Mouse (Mus musculus) liver, embryonic 12.5 days (tissue): ENCODE results near the gene Pwwp2a. TPM values are rescaled to one million over a fixed set of nuclear protein-coding genes. Genes with fewer than 3 reads are reported as not detected.

Experiments
- ATAC-seq: fragments of 200-750 bp; cut with Nextera tagmentation; 2 replicates; pipeline ENCODE4 v1.8.0; 2017; ENCODE audit warnings: moderate number of reproducible peaks, mild to moderate bottlenecking, moderate library complexity
- H3K27ac ChIP-seq: fragments of 300-500 bp; sonication (generic); 2 replicates; pipeline ENCODE4 v1.5.1; 2016; ENCODE audit warnings: mild to moderate bottlenecking
- H3K27me3 ChIP-seq: fragments of 300-500 bp; sonication (generic); replicated peaks from 2 replicates; pipeline ENCODE4 v1.6.1; 2016; ENCODE audit warnings: mild to moderate bottlenecking, moderate library complexity
- H3K36me3 ChIP-seq: fragments of 300-500 bp; sonication (generic); 2 replicates; pipeline ENCODE4 v1.6.1; 2016; ENCODE audit warnings: mild to moderate bottlenecking, moderate library complexity
- H3K4me1 ChIP-seq: fragments of 300-500 bp; sonication (generic); 2 replicates; pipeline ENCODE4 v1.6.1; 2016
- H3K4me2 ChIP-seq: fragments of 300-500 bp; sonication (generic); 2 replicates; pipeline ENCODE4 v1.6.1; 2016; ENCODE audit warnings: mild to moderate bottlenecking, moderate library complexity
- H3K4me3 ChIP-seq: fragments of 300-500 bp; sonication (generic); 2 replicates; pipeline ENCODE4 v1.5.1; 2016; ENCODE audit warnings: mild to moderate bottlenecking, moderate library complexity
- H3K9ac ChIP-seq: fragments of 300-500 bp; sonication (generic); 2 replicates; pipeline ENCODE4 v1.6.1; 2016; ENCODE audit warnings: mild to moderate bottlenecking, moderate library complexity
- H3K9me3 ChIP-seq: fragments of 300-500 bp; sonication (generic); replicated peaks from 2 replicates; pipeline ENCODE4 v1.6.1; 2016; ENCODE audit warnings: mild to moderate bottlenecking, moderate library complexity
- WGBS: fragments of 180-500 bp; shearing (Covaris S2); methylation state at CpG from one replicate; pipeline ENCODE4 v1.1.7; 2016; ENCODE audit not compliant: insufficient replicate concordance; 5-methylcytosine and 5-hydroxymethylcytosine counted together
- polyA plus RNA-seq: library from polyadenylated mRNA; unstranded; fragments of >200 nt; fragmentation: Nextera tagmentation; extraction: Ambion mirVana; gene quantifications from 2 replicates; pipeline ENCODE4 v1.2.1, GENCODE M21; 2016

Pwwp2a gene
- polyA plus RNA-seq, result 24.9 and 26.4 TPM in 2 replicates

GRCm38 (mm10) chr11:43681472-43682414, at the start of gene Pwwp2a:
Gene Pwwp2a (plus strand): TSS chr11:43681998.
- ATAC-seq, result peak; percentile 97
- H3K4me1 ChIP-seq, result peaks cover 34% of the 10 kb centered on the region
- H3K4me3 ChIP-seq, result peak within 1 kb of the TSS; percentile 97
- peak within 1 kb of the TSS; percentile 95 for H3K4me2 ChIP-seq
- H3K9ac ChIP-seq, result peak within 1 kb of the TSS; percentile 98
- H3K27ac ChIP-seq, result peak within 1 kb of the TSS; percentile 91
- H3K27me3 ChIP-seq, result no peaks in the 10 kb centered on the region
- WGBS, result under 1% methylated on average over 50 of the region's 87 CpGs
- H3K9me3 ChIP-seq, result no peaks in the 10 kb centered on the region
- H3K36me3 ChIP-seq, result peaks cover 27% of the 10 kb centered on the region

- Histone ChIP-seq H3K9ac (no peak overlapping the region), H3K4me2 (no peak overlapping the region), H3K4me3 (no peak overlapping the region), H3K4me1 (peaks cover 35% of the 10 kb centered on the region), H3K36me3 (no peaks in the 10 kb centered on the region), H3K9me3 (no peaks in the 10 kb centered on the region), H3K27me3 (no peaks in the 10 kb centered on the region), H3K27ac (0 out of 2 replicates have a peak overlapping the region, but pooled peaks have one; percentile 30)
- WGBS, result 9% methylated on average over 4 of the region's 4 CpGs
- 0 out of 2 replicates have a peak, but pooled peaks have one; percentile 25 for ATAC-seq
Measured at GRCm38 (mm10) chr11:43632566-43632965, 49.2 kb upstream of the Pwwp2a start.

- 55% methylated on average over 6 of the region's 6 CpGs for WGBS
- no peaks in the 10 kb centered on the region for H3K9me3 ChIP-seq
- no peak overlapping the region for H3K27ac ChIP-seq
- no peak overlapping the region for H3K4me2 ChIP-seq
- H3K4me3 ChIP-seq, result no peak overlapping the region
- H3K4me1 ChIP-seq, result peaks cover 31% of the 10 kb centered on the region
- 0 out of 2 replicates have a peak, but pooled peaks have one; percentile 10 for ATAC-seq
- no peaks in the 10 kb centered on the region for H3K36me3 ChIP-seq
- H3K9ac ChIP-seq, result no peak overlapping the region
- no peaks in the 10 kb centered on the region for H3K27me3 ChIP-seq
Measured at GRCm38 (mm10) chr11:43633165-43633564, 48.6 kb upstream of the Pwwp2a start.

- no peaks in the 10 kb centered on the region for H3K27me3 ChIP-seq
- no peak for ATAC-seq
- H3K9ac ChIP-seq, result no peak overlapping the region
- H3K4me3 ChIP-seq, result no peak overlapping the region
- 24% methylated on average over 19 of the region's 19 CpGs for WGBS
- peaks cover 31% of the 10 kb centered on the region for H3K4me1 ChIP-seq
- H3K36me3 ChIP-seq, result no peaks in the 10 kb centered on the region
- peak overlapping the region; percentile 39 for H3K4me2 ChIP-seq
- H3K27ac ChIP-seq, result no peak overlapping the region
- H3K9me3 ChIP-seq, result no peaks in the 10 kb centered on the region
Measured at GRCm38 (mm10) chr11:43633658-43634401, 48.0 kb upstream of the Pwwp2a start.

GRCm38 (mm10) chr11:43636761-43637160, 45.0 kb upstream of the Pwwp2a start:
- Histone ChIP-seq H3K4me3 (no peak overlapping the region), H3K36me3 (no peaks in the 10 kb centered on the region), H3K9me3 (no peaks in the 10 kb centered on the region), H3K4me2 (no peak overlapping the region), H3K27me3 (no peaks in the 10 kb centered on the region), H3K27ac (no peak overlapping the region), H3K9ac (no peak overlapping the region), H3K4me1 (peaks cover 25% of the 10 kb centered on the region)
- WGBS, result 74% methylated on average over 4 of the region's 4 CpGs
- ATAC-seq, result no peak

- 74% methylated on average over 3 of the region's 3 CpGs for WGBS
- no peak for ATAC-seq
- H3K4me1 ChIP-seq, result peaks cover 15% of the 10 kb centered on the region
- no peaks in the 10 kb centered on the region for H3K36me3 ChIP-seq
- no peak overlapping the region for H3K4me3 ChIP-seq
- no peak overlapping the region for H3K9ac ChIP-seq
- H3K9me3 ChIP-seq, result no peaks in the 10 kb centered on the region
- H3K27me3 ChIP-seq, result no peaks in the 10 kb centered on the region
- no peak overlapping the region for H3K27ac ChIP-seq
- no peak overlapping the region for H3K4me2 ChIP-seq
Measured at GRCm38 (mm10) chr11:43638486-43638885, 43.3 kb upstream of the Pwwp2a start.

DNA sequence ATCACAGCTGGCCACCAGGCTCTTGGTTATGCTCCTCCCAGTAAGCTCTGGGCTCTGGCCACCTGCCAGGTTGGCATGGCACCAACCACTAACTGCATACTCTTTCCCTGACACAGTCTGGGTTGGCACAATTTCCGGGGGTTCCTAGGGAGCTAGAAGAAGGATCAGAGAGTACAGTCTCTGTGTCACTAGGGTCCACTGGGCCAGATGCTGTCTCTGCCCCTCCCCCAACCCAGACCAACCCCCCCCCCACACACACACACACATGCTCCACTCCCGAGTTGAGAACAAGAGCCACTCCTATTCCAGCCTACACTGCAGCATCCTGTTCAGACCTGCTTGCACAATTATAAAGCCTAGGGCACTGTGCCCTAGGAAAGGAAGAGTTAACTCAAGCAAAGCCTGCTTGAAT, 38.6 kb upstream of the Pwwp2a start:
- no peak overlapping the region for H3K27ac ChIP-seq
- H3K9me3 ChIP-seq, result no peaks in the 10 kb centered on the region
- H3K9ac ChIP-seq, result no peak overlapping the region
- H3K36me3 ChIP-seq, result no peaks in the 10 kb centered on the region
- no peak overlapping the region for H3K4me2 ChIP-seq
- 51% methylated on average over 2 of the region's 2 CpGs for WGBS
- H3K4me3 ChIP-seq, result no peak overlapping the region
- ATAC-seq, result no peak
- 0 out of 2 replicates have a peak, but pooled peaks cover 5% of the 10 kb centered on the region for H3K4me1 ChIP-seq
- no peaks in the 10 kb centered on the region for H3K27me3 ChIP-seq

GRCm38 (mm10) chr11:43645286-43645685, 36.5 kb upstream of the Pwwp2a start:
- no peaks in the 10 kb centered on the region for H3K36me3 ChIP-seq
- no peak overlapping the region for H3K27ac ChIP-seq
- H3K4me1 ChIP-seq, result 0 out of 2 replicates have a peak, but pooled peaks cover 5% of the 10 kb centered on the region
- no peaks in the 10 kb centered on the region for H3K9me3 ChIP-seq
- WGBS, result 69% methylated on average over 3 of the region's 3 CpGs
- no peak overlapping the region for H3K4me2 ChIP-seq
- H3K9ac ChIP-seq, result no peak overlapping the region
- ATAC-seq, result no peak
- H3K4me3 ChIP-seq, result no peak overlapping the region
- H3K27me3 ChIP-seq, result no peaks in the 10 kb centered on the region

GRCm38 (mm10) chr11:43653051-43653475, 28.7 kb upstream of the Pwwp2a start:
- Histone ChIP-seq H3K4me3 (no peak overlapping the region), H3K27ac (no peak overlapping the region), H3K4me2 (no peak overlapping the region), H3K9ac (no peak overlapping the region), H3K9me3 (no peaks in the 10 kb centered on the region), H3K36me3 (no peaks in the 10 kb centered on the region), H3K27me3 (no peaks in the 10 kb centered on the region), H3K4me1 (peaks cover 10% of the 10 kb centered on the region)
- peak; percentile 67 for ATAC-seq
- 37% methylated on average over 14 of the region's 14 CpGs for WGBS

DNA sequence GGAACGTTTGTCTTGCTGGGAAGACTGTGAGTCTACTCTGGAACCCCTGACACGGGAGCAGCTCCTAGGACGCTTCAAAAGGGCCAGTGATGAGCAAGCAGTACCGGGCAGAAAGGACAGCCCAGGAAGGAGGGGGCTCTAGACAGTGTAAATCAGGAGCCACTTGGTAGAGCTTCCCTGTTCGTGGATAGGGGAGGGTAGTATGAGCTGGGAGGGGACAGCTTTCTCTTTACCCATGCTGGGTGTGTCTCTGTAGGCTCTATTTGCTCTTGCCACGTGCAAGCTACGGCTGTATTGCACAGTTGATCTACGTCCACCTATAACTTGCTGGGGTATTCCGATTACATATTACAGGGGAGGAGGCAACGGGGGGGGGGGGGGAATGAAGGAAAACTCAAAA, 25.3 kb upstream of the Pwwp2a start:
- H3K36me3 ChIP-seq, result no peaks in the 10 kb centered on the region
- H3K4me3 ChIP-seq, result no peak overlapping the region
- ATAC-seq, result peak; percentile 63
- no peaks in the 10 kb centered on the region for H3K9me3 ChIP-seq
- no peak overlapping the region for H3K9ac ChIP-seq
- H3K27ac ChIP-seq, result no peak overlapping the region
- H3K27me3 ChIP-seq, result no peaks in the 10 kb centered on the region
- 43% methylated on average over 10 of the region's 10 CpGs for WGBS
- peaks cover 10% of the 10 kb centered on the region for H3K4me1 ChIP-seq
- no peak overlapping the region for H3K4me2 ChIP-seq

- H3K27ac ChIP-seq, result no peak overlapping the region
- no peaks in the 10 kb centered on the region for H3K36me3 ChIP-seq
- 70% methylated on average over 1 of the region's 1 CpGs for WGBS
- ATAC-seq, result no peak
- no peaks in the 10 kb centered on the region for H3K9me3 ChIP-seq
- no peak overlapping the region for H3K9ac ChIP-seq
- H3K4me1 ChIP-seq, result peaks cover 9% of the 10 kb centered on the region
- no peak overlapping the region for H3K4me3 ChIP-seq
- H3K27me3 ChIP-seq, result no peaks in the 10 kb centered on the region
- H3K4me2 ChIP-seq, result no peak overlapping the region
Measured at GRCm38 (mm10) chr11:43658010-43658409, 23.8 kb upstream of the Pwwp2a start.
